Mouse (Mus musculus) liver, postnatal 0 days (tissue): ENCODE results near the gene Ccndbp1. TPM values are rescaled to one million over a fixed set of nuclear protein-coding genes. Genes with fewer than 3 reads are reported as not detected.

Experiments used
- ATAC-seq: fragments of 200-750 bp; cut with Nextera tagmentation; 2 replicates; pipeline ENCODE4 v1.8.0; 2017; ENCODE audit warnings: mild to moderate bottlenecking, moderate library complexity
- DNase-seq: peaks from one replicate; pipeline ENCODE4 v3.0.0-alpha.2; 2016
- H3K27ac ChIP-seq: fragments of 300-500 bp; sonication (generic); 2 replicates; pipeline ENCODE4 v1.5.1; 2014; ENCODE audit warnings: antibody characterized with exemption, moderate library complexity, mild to moderate bottlenecking, low read depth
- H3K27me3 ChIP-seq: fragments of 300-500 bp; sonication (generic); 2 replicates; pipeline ENCODE4 v1.6.1; 2014; ENCODE audit warnings: low read length, control low read depth, mixed read lengths; ENCODE audit not compliant: insufficient read depth
- H3K36me3 ChIP-seq: fragments of 300-500 bp; sonication (generic); replicated peaks from 2 replicates; pipeline ENCODE4 v1.6.1; 2014; ENCODE audit warnings: mild to moderate bottlenecking, control low read depth, low read length, moderate library complexity, mixed read lengths; ENCODE audit not compliant: insufficient read depth
- H3K4me1 ChIP-seq: fragments of 300-500 bp; sonication (generic); 2 replicates; pipeline ENCODE4 v1.6.1; 2014; ENCODE audit warnings: antibody characterized with exemption, mild to moderate bottlenecking, control low read depth; ENCODE audit not compliant: insufficient read depth
- H3K4me2 ChIP-seq: fragments of 300-500 bp; sonication (generic); 2 replicates; pipeline ENCODE4 v1.6.1; 2014; ENCODE audit warnings: low read depth, mild to moderate bottlenecking, low read length, moderate library complexity, mixed read lengths
- H3K4me3 ChIP-seq: fragments of 300-500 bp; sonication (generic); 2 replicates; pipeline ENCODE4 v1.5.1; 2014; ENCODE audit warnings: low read depth, low read length
- H3K9ac ChIP-seq: fragments of 300-500 bp; sonication (generic); replicated peaks from 2 replicates; pipeline ENCODE4 v1.6.1; 2014; ENCODE audit warnings: mild to moderate bottlenecking, moderate library complexity
- H3K9me3 ChIP-seq: fragments of 300-500 bp; sonication (generic); 2 replicates; pipeline ENCODE4 v1.6.1; 2016; ENCODE audit warnings: mild to moderate bottlenecking, control low read depth, low read length, mixed read lengths
- CTCF ChIP-seq: sonication (generic); IDR thresholded peaks from 2 replicates; pipeline ENCODE4 v1.5.1; 2016; ENCODE audit warnings: antibody characterized with exemption, low read depth
- EP300 ChIP-seq: IDR thresholded peaks from 2 replicates; pipeline ENCODE4 v1.6.1; 2016; ENCODE audit warnings: antibody characterized with exemption, low read depth, mild to moderate bottlenecking
- WGBS: fragments of 180-500 bp; shearing (Covaris S2); extraction: QIAGEN DNeasy Blood & Tissue Kit; methylation state at CpG from one replicate; pipeline ENCODE4 v1.1.7; 2014; ENCODE audit not compliant: insufficient replicate concordance; 5-methylcytosine and 5-hydroxymethylcytosine counted together
- polyA plus RNA-seq: library from polyadenylated mRNA; unstranded; fragments of >200 nt; fragmentation: Nextera tagmentation; extraction: Ambion mirVana; gene quantifications from 2 replicates; pipeline ENCODE4 v1.2.1, GENCODE M21; 2015

The Ccndbp1 gene
- polyA plus RNA-seq, 1 experiment from 2014 or later: 36.0 TPM

- Histone ChIP-seq H3K27me3 (no peaks in the 10 kb centered on the region), H3K36me3 (peaks cover 4% of the 10 kb centered on the region), H3K4me3 (no peak overlapping the region), H3K4me2 (no peak overlapping the region), H3K4me1 (peaks cover 11% of the 10 kb centered on the region), H3K9ac (no peak overlapping the region), H3K27ac (no peak overlapping the region), H3K9me3 (no peaks in the 10 kb centered on the region)
- TF ChIP-seq CTCF (no peak), EP300 (no peak)
- ATAC-seq (no peak), DNase-seq (no peak)
- WGBS: 74% methylated on average over 1 of the region's 1 CpGs
Measured at GRCm38 (mm10) chr2:121006986-121007385, 1.2 kb upstream of the Ccndbp1 start.

DNA sequence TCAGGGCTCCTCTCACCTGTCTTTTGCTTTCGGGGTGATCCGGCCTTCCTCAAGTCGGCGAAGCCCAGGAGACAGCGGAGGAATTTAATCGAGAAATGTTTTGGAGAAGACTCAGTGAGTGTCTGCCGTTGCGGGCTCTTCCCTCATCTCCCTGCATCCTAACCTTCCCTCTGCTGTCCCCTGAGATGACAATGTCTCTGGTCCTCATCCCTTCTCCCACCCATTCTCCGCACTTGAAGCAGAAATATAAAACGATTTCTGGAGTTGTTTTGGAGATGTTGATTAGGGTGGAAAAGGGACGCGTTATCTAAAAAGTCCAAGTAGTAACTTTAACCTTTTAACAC is 433 bp downstream of the Ccndbp1 start:
- no peaks in the 10 kb centered on the region for H3K27me3 ChIP-seq
- peaks cover 11% of the 10 kb centered on the region for H3K4me1 ChIP-seq
- no peaks in the 10 kb centered on the region for H3K9me3 ChIP-seq
- peak; percentile 34 for ATAC-seq
- no peak for TF ChIP-seq EP300
- TF ChIP-seq CTCF: no peak
- peak overlapping the region; percentile 88 for H3K4me3 ChIP-seq
- H3K36me3 ChIP-seq: peaks cover 15% of the 10 kb centered on the region
- H3K9ac ChIP-seq: peak overlapping the region; percentile 89
- peak overlapping the region; percentile 85 for H3K4me2 ChIP-seq
- peak overlapping the region; percentile 83 for H3K27ac ChIP-seq
- WGBS: 1% methylated on average over 12 of the region's 12 CpGs
- DNase-seq: no peak

GRCm38 (mm10) chr2:121009071-121009677 is 971 bp downstream of the Ccndbp1 start:
- ATAC-seq (no peak), DNase-seq (no peak)
- Histone ChIP-seq H3K4me1 (peaks cover 11% of the 10 kb centered on the region), H3K4me2 (peak overlapping the region; percentile 85), H3K36me3 (peaks cover 18% of the 10 kb centered on the region), H3K9me3 (no peaks in the 10 kb centered on the region), H3K9ac (peak overlapping the region; percentile 89), H3K27ac (peak overlapping the region; percentile 83), H3K4me3 (peak overlapping the region; percentile 88), H3K27me3 (no peaks in the 10 kb centered on the region)
- TF ChIP-seq CTCF: no peak
- no peak for TF ChIP-seq EP300
- WGBS: 21% methylated on average over 5 of the region's 5 CpGs

- ATAC-seq: no peak
- no peak overlapping the region for H3K4me3 ChIP-seq
- H3K27ac ChIP-seq: no peak overlapping the region
- H3K36me3 ChIP-seq: peaks cover 42% of the 10 kb centered on the region
- H3K9ac ChIP-seq: no peak overlapping the region
- no peak overlapping the region for H3K4me2 ChIP-seq
- WGBS: 85% methylated on average over 9 of the region's 9 CpGs
- DNase-seq: no peak
- H3K4me1 ChIP-seq: peaks cover 11% of the 10 kb centered on the region
- 0 out of 2 replicates have a peak, but pooled peaks cover under 1% of the 10 kb centered on the region for H3K9me3 ChIP-seq
- H3K27me3 ChIP-seq: no peaks in the 10 kb centered on the region
- TF ChIP-seq EP300: no peak
- TF ChIP-seq CTCF: no peak
Measured at GRCm38 (mm10) chr2:121012676-121013075, 4.5 kb downstream of the Ccndbp1 start.

DNA sequence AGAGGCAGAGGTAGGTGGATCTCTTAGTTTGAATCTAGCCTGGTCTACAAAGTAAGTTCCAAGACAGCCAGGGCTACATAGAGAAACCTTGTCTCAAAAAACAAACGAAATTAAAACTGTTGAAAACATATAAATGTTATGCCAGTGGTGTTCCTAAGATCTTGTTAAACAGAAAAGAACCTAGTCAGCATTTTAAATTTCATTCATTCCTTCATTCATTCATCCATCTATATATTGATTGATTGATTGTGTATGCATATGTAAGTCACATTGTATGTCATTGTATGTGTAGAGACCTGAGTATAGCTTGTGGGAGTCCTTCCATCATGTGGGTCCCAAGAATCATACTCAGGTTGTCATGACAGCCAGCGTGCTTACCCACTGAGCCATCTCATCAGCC is 7.3 kb downstream of the Ccndbp1 start:
- H3K27ac ChIP-seq: no peak overlapping the region
- 79% methylated on average over 2 of the region's 2 CpGs for WGBS

GRCm38 (mm10) chr2:121016226-121016625 is 8.0 kb downstream of the Ccndbp1 start:
- TF ChIP-seq EP300: no peak
- no peak for TF ChIP-seq CTCF
- WGBS: 91% methylated on average over 9 of the region's 9 CpGs
- Histone ChIP-seq H3K36me3 (peaks cover 58% of the 10 kb centered on the region), H3K4me1 (no peaks in the 10 kb centered on the region), H3K9ac (no peak overlapping the region), H3K27ac (no peak overlapping the region), H3K4me3 (no peak overlapping the region), H3K27me3 (no peaks in the 10 kb centered on the region), H3K9me3 (0 out of 2 replicates have a peak, but pooled peaks cover 3% of the 10 kb centered on the region), H3K4me2 (no peak overlapping the region)
- ATAC-seq: no peak
- no peak for DNase-seq

More for the DNA sequence above, 7.3 kb downstream of the Ccndbp1 start:
- Histone ChIP-seq H3K4me1 (no peaks in the 10 kb centered on the region), H3K36me3 (peaks cover 59% of the 10 kb centered on the region), H3K9me3 (0 out of 2 replicates have a peak, but pooled peaks cover 3% of the 10 kb centered on the region), H3K4me2 (no peak overlapping the region), H3K27me3 (no peaks in the 10 kb centered on the region), H3K9ac (no peak overlapping the region), H3K4me3 (no peak overlapping the region)
- DNase-seq (no peak), ATAC-seq (no peak)
- TF ChIP-seq CTCF (no peak), EP300 (no peak)
